In genomic region chr6:51267888-51268287, GRCm38 (mm10) we compare ENCODE assay signal across 22 mouse cellular contexts.
A peak's percentile ranks its signal among the peaks of the same experiment; 100 is the strongest.
DNase-seq lines count a peak whose midpoint lies in the region; ATAC-seq lines count a peak whose summit lies in the region.
"Had no signal": no experiment of that assay in that cellular context is flagged by ENCODE, and none has a peak within 500 bp of the region (broad histone marks: within the 10 kb centered on the region; RNA-seq: fewer than 3 reads in every experiment).

No protein-coding gene starts in this region.

- no peak overlapping the region for H3K4me2 ChIP-seq in midbrain, embryonic 11.5 days
- H3K4me2 ChIP-seq in midbrain, embryonic 15.5 days: no peak overlapping the region
- no peak overlapping the region for H3K4me2 ChIP-seq in hindbrain, embryonic 12.5 days (replicated peaks)
- H3K4me2 ChIP-seq: forebrain, embryonic 13.5 days; forebrain, embryonic 15.5 days had no signal

- H3K36me3 ChIP-seq in midbrain, embryonic 11.5 days (ENCODE audit: control insufficient read depth, insufficient read depth, low read length): no peaks in the 10 kb centered on the region
- no peaks in the 10 kb centered on the region for H3K36me3 ChIP-seq in midbrain, embryonic 15.5 days (replicated peaks)
- H3K36me3 ChIP-seq in hindbrain, embryonic 12.5 days: no peaks in the 10 kb centered on the region
- H3K36me3 ChIP-seq: embryonic facial prominence, embryonic 15.5 days; forebrain, embryonic 15.5 days had no signal

- ATAC-seq in midbrain, embryonic 11.5 days (ENCODE audit: low FRiP score): no peak
- ATAC-seq in midbrain, embryonic 15.5 days (replicated peaks): no peak
- ATAC-seq in hindbrain, embryonic 12.5 days (ENCODE audit: low FRiP score): no peak
- ATAC-seq: activated CD4-positive, CD25-positive, alpha-beta regulatory T cell, adult 4 months; forebrain, embryonic 13.5 days; forebrain, embryonic 15.5 days; forebrain, postnatal 0 days; Patski had no signal

- H3K4me3 ChIP-seq in midbrain, embryonic 11.5 days (ENCODE audit: low read depth, low read length): no peak overlapping the region
- no peak overlapping the region for H3K4me3 ChIP-seq in midbrain, embryonic 15.5 days
- H3K4me3 ChIP-seq in hindbrain, embryonic 12.5 days: no peak overlapping the region
- H3K4me3 ChIP-seq: forebrain, embryonic 13.5 days; forebrain, embryonic 15.5 days had no signal

- peaks cover 3% of the 10 kb centered on the region for H3K4me1 ChIP-seq in midbrain, embryonic 11.5 days (ENCODE audit: control insufficient read depth, insufficient read depth, low read length)
- H3K4me1 ChIP-seq in midbrain, embryonic 15.5 days: peaks cover 19% of the 10 kb centered on the region
- H3K4me1 ChIP-seq in hindbrain, embryonic 12.5 days: peaks cover 15% of the 10 kb centered on the region

- no peaks in the 10 kb centered on the region for H3K9me3 ChIP-seq in midbrain, embryonic 11.5 days (ENCODE audit: control insufficient read depth, low read length)
- no peaks in the 10 kb centered on the region for H3K9me3 ChIP-seq in midbrain, embryonic 15.5 days
- no peaks in the 10 kb centered on the region for H3K9me3 ChIP-seq in hindbrain, embryonic 12.5 days (replicated peaks)
- H3K9me3 ChIP-seq: embryonic facial prominence, embryonic 15.5 days; forebrain, embryonic 13.5 days; forebrain, embryonic 15.5 days; G1E had no signal

- no peak overlapping the region for H3K9ac ChIP-seq in midbrain, embryonic 11.5 days (ENCODE audit: low read length)
- no peak overlapping the region for H3K9ac ChIP-seq in midbrain, embryonic 15.5 days
- H3K9ac ChIP-seq in hindbrain, embryonic 12.5 days: no peak overlapping the region
- H3K9ac ChIP-seq: embryonic facial prominence, embryonic 15.5 days; forebrain, embryonic 13.5 days; forebrain, embryonic 15.5 days; forebrain, postnatal 0 days had no signal

- peak; percentile 55 for DNase-seq in heart, adult 11 months
- no peak for DNase-seq in heart, postnatal 36 days
- DNase-seq in midbrain, embryonic 11.5 days (ENCODE audit: low spot score, missing footprints): peak; percentile 47
- peak; percentile 65 for DNase-seq in adipocyte (ENCODE audit: low spot score)
- no peak for DNase-seq in adrenal gland, postnatal 25 days
- DNase-seq: adrenal gland, adult 2 months; adrenal gland, postnatal 10 days; adrenal gland, postnatal 36 days; cerebellum, adult 11-12 months; cerebellum, adult 2 months; cerebellum, adult 9-10 months; cerebellum, postnatal 10 days; cerebellum, postnatal 25 days; forebrain, postnatal 0 days had no signal

- no peak overlapping the region for H3K27ac ChIP-seq in midbrain, embryonic 11.5 days (ENCODE audit: low read depth, low read length)
- H3K27ac ChIP-seq in midbrain, embryonic 15.5 days: no peak overlapping the region
- no peak overlapping the region for H3K27ac ChIP-seq in hindbrain, embryonic 12.5 days
- H3K27ac ChIP-seq: embryonic facial prominence, embryonic 15.5 days; forebrain, embryonic 13.5 days; forebrain, embryonic 15.5 days had no signal

- H3K27me3 ChIP-seq in midbrain, embryonic 11.5 days (ENCODE audit: control insufficient read depth, insufficient read depth, low read length): peaks cover 3% of the 10 kb centered on the region; the same call in 1 of the 2 replicates
- peaks cover 17% of the 10 kb centered on the region for H3K27me3 ChIP-seq in midbrain, embryonic 15.5 days (replicated peaks)
- peaks cover 12% of the 10 kb centered on the region for H3K27me3 ChIP-seq in hindbrain, embryonic 12.5 days
- H3K27me3 ChIP-seq: embryonic facial prominence, embryonic 15.5 days had no signal

- intact Hi-C loops in heart, postnatal 36 days (cut with DNase I): loop anchor here (10.0 kb wide), 1 partner anchor 53 kb away; no protein-coding TSS in a partner anchor

- 82% methylated on average over 5 of the region's 5 CpGs for WGBS in midbrain, embryonic 11.5 days
- 88% methylated on average over 5 of the region's 5 CpGs for WGBS in midbrain, embryonic 15.5 days
- WGBS in hindbrain, embryonic 12.5 days: 86% methylated on average over 5 of the region's 5 CpGs

Comparison
In these comparisons a context has a peak if more than half of its experiments do, and no peak if none do; other contexts are left out.
1. DNase-seq: peak in heart, adult 11 months (single experiment), midbrain, embryonic 11.5 days (single experiment) and adipocyte (single experiment); none in heart, postnatal 36 days (0 of 2) and adrenal gland, postnatal 25 days (single experiment).